Mouse (Mus musculus) liver, adult 2 months (tissue): ENCODE results near the gene Ddi2. TPM values are rescaled to one million over a fixed set of nuclear protein-coding genes. Genes with fewer than 3 reads are reported as not detected.
A peak's percentile ranks its signal among the peaks of the same experiment; 100 is the strongest.

ENCODE experiments used
- DNase-seq: peaks from one replicate; pipeline ENCODE4 v3.0.0-alpha.2; 2011; ENCODE audit warnings: low read depth, low spot score; ENCODE audit errors: extremely low read depth
- H3K27ac ChIP-seq: fragments of 200-500 bp; replicated peaks from 2 replicates; pipeline ENCODE4 v1.5.1; 2012; ENCODE audit warnings: low read depth, mild to moderate bottlenecking, control low read depth, inconsistent platforms, low read length; ENCODE audit not compliant: insufficient read depth
- H3K27me3 ChIP-seq: fragments of 200-500 bp; 2 replicates; pipeline ENCODE4 v1.6.1; 2012; ENCODE audit warnings: mild to moderate bottlenecking, moderate library complexity, low read length, inconsistent platforms; ENCODE audit not compliant: control insufficient read depth, insufficient read depth
- H3K36me3 ChIP-seq: fragments of 200-500 bp; 2 replicates; pipeline ENCODE4 v1.6.1; 2012; ENCODE audit warnings: low read length, inconsistent platforms; ENCODE audit not compliant: control insufficient read depth, insufficient read depth
- H3K4me1 ChIP-seq: fragments of 200-500 bp; 2 replicates; pipeline ENCODE4 v1.6.1; 2011; ENCODE audit warnings: low read length; ENCODE audit not compliant: control insufficient read depth, insufficient read depth
- H3K4me3 ChIP-seq: fragments of 200-500 bp; 2 replicates; pipeline ENCODE4 v1.5.1; 2011; ENCODE audit warnings: low read depth, mild to moderate bottlenecking, control low read depth, low read length, moderate library complexity; ENCODE audit not compliant: insufficient read depth
- H3K79me2 ChIP-seq: fragments of 200-500 bp; 2 replicates; pipeline ENCODE4 v1.6.1; 2012; ENCODE audit warnings: inconsistent platforms, mild to moderate bottlenecking, low read length, moderate library complexity; ENCODE audit not compliant: control insufficient read depth, insufficient read depth
- H3K9ac ChIP-seq: fragments of 200-500 bp; 2 replicates; pipeline ENCODE4 v1.6.1; 2012; ENCODE audit warnings: low read depth, mild to moderate bottlenecking, control low read depth, inconsistent platforms, low read length
- CTCF ChIP-seq: fragments of 200-500 bp; IDR thresholded peaks from 2 replicates; pipeline ENCODE4 v1.5.1; 2011; ENCODE audit warnings: low read depth, low read length, control low read depth
- POLR2A ChIP-seq: fragments of 200-500 bp; IDR thresholded peaks from 2 replicates; pipeline ENCODE4 v1.6.1; 2011; ENCODE audit warnings: low read length, control low read depth; ENCODE audit not compliant: insufficient read depth; ENCODE audit errors: extremely low read depth
- WGBS: fragments of 180-500 bp; shearing (Covaris S2); methylation state at CpG from one replicate; pipeline ENCODE4 v1.1.7; 2018; 5-methylcytosine and 5-hydroxymethylcytosine counted together
- polyA plus RNA-seq: library from polyadenylated mRNA; depleted of rRNA; stranded (reverse); fragments of >200 nt; gene quantifications from 2 replicates; pipeline ENCODE4 v1.2.3, GENCODE M21; 2012
- total RNA-seq: library from RNA; depleted of rRNA; stranded (reverse); fragments of >200 nt; gene quantifications from 2 replicates; pipeline ENCODE4 v1.2.3, GENCODE M21; 2014

Gene Ddi2
- total and polyA plus RNA-seq, 2 experiments = 51.2 to 59.2 TPM

GRCm38 (mm10) chr4:141641961-141642811 lies 81.0 kb downstream of the Ddi2 start:
- H3K27ac ChIP-seq = no peak overlapping the region
- no peak overlapping the region for H3K9ac ChIP-seq
- H3K4me1 ChIP-seq = no peaks in the 10 kb centered on the region
- no peak for TF ChIP-seq CTCF
- peak; percentile 30 for DNase-seq
- H3K27me3 ChIP-seq = no peaks in the 10 kb centered on the region
- no peak overlapping the region for H3K4me3 ChIP-seq
- H3K36me3 ChIP-seq = peaks cover 4% of the 10 kb centered on the region; the same call in 1 of the 2 replicates
- no peaks in the 10 kb centered on the region for H3K79me2 ChIP-seq
- WGBS = 94% methylated on average over 25 of the region's 25 CpGs

- no peak overlapping the region for H3K27ac ChIP-seq
- no peaks in the 10 kb centered on the region for H3K4me1 ChIP-seq
- H3K9ac ChIP-seq = no peak overlapping the region
- no peak overlapping the region for H3K4me3 ChIP-seq
- peaks cover 4% of the 10 kb centered on the region; the same call in 1 of the 2 replicates for H3K36me3 ChIP-seq
- TF ChIP-seq POLR2A (no peak), CTCF (no peak)
- no peaks in the 10 kb centered on the region for H3K79me2 ChIP-seq
- H3K27me3 ChIP-seq = no peaks in the 10 kb centered on the region
- WGBS = 85% methylated on average over 7 of the region's 7 CpGs
- no peak for DNase-seq
These were observed 81.9 kb downstream of the Ddi2 start for GRCm38 (mm10) chr4:141641353-141641771.

- no peak for TF ChIP-seq CTCF
- TF ChIP-seq POLR2A = no peak
- Histone ChIP-seq H3K4me1 (no peaks in the 10 kb centered on the region), H3K4me3 (no peak overlapping the region), H3K27me3 (no peaks in the 10 kb centered on the region), H3K9ac (no peak overlapping the region), H3K27ac (no peak overlapping the region), H3K36me3 (peaks cover 4% of the 10 kb centered on the region; the same call in 1 of the 2 replicates), H3K79me2 (no peaks in the 10 kb centered on the region)
- WGBS = 76% methylated on average over 11 of the region's 11 CpGs
- DNase-seq = no peak
These were observed 83.7 kb downstream of the Ddi2 start for GRCm38 (mm10) chr4:141639474-141639873.

GRCm38 (mm10) chr4:141636693-141637092 lies 86.5 kb downstream of the Ddi2 start:
- Histone ChIP-seq H3K4me1 (no peaks in the 10 kb centered on the region), H3K9ac (no peak overlapping the region), H3K27ac (no peak overlapping the region), H3K36me3 (peaks cover 4% of the 10 kb centered on the region; the same call in 1 of the 2 replicates), H3K79me2 (no peaks in the 10 kb centered on the region), H3K4me3 (no peak overlapping the region), H3K27me3 (no peaks in the 10 kb centered on the region)
- WGBS = 83% methylated on average over 5 of the region's 5 CpGs
- DNase-seq = peak; percentile 44
- no peak for TF ChIP-seq CTCF
- TF ChIP-seq POLR2A = no peak

GRCm38 (mm10) chr4:141635991-141636390 lies 87.2 kb downstream of the Ddi2 start:
- WGBS = 93% methylated on average over 9 of the region's 9 CpGs
- TF ChIP-seq POLR2A = no peak
- TF ChIP-seq CTCF = no peak
- Histone ChIP-seq H3K9ac (no peak overlapping the region), H3K36me3 (peaks cover 4% of the 10 kb centered on the region; the same call in 1 of the 2 replicates), H3K27me3 (no peaks in the 10 kb centered on the region), H3K4me1 (no peaks in the 10 kb centered on the region), H3K4me3 (no peak overlapping the region), H3K79me2 (no peaks in the 10 kb centered on the region), H3K27ac (no peak overlapping the region)
- DNase-seq = no peak
